ENCODE assay signal across 19 mouse cellular contexts in the genomic region with DNA sequence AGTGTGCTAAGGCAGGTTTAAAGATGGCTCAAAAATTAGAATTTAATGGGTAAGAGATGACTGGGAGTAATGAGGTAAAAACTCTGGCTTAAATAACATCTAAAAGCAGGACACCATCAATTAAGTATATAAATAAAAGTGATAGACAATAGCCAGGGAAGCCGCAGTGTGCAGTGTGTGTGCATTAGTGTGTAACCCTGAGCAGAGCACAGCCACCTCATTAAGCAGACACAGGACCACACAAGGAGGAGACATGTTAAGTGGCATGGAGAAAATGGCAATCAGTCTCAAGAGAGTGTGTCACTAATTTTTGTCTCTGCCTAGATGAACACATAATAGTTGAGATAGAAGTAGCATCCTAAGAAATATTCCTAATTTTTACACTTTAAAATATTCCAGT. TPM values are rescaled to one million over a fixed set of nuclear protein-coding genes. Genes with fewer than 3 reads are reported as not detected.
A peak's percentile ranks its signal among the peaks of the same experiment; 100 is the strongest.
DNase-seq lines count a peak whose midpoint lies in the region; ATAC-seq lines count a peak whose summit lies in the region.
"Had no signal": no experiment of that assay in that cellular context is flagged by ENCODE, and none has a peak within 500 bp of the region (broad histone marks: within the 10 kb centered on the region; RNA-seq: fewer than 3 reads in every experiment).

No protein-coding gene starts in this region.

- no peak overlapping the region for H3K27ac ChIP-seq in hindbrain, embryonic 13.5 days
- no peak overlapping the region for H3K27ac ChIP-seq in hindbrain, embryonic 10.5 days
- H3K27ac ChIP-seq in midbrain, embryonic 11.5 days (ENCODE audit: low read depth, low read length): no peak overlapping the region
- no peak overlapping the region for H3K27ac ChIP-seq in midbrain, embryonic 10.5 days (replicated peaks)
- no peak overlapping the region for H3K27ac ChIP-seq in neural tube, embryonic 15.5 days (replicated peaks)
- H3K27ac ChIP-seq in heart, embryonic 12.5 days (ENCODE audit: poor library complexity, severe bottlenecking): no peak overlapping the region
- H3K27ac ChIP-seq: embryonic facial prominence, embryonic 12.5 days; forebrain, embryonic 13.5 days; heart, embryonic 13.5 days; hindbrain, postnatal 0 days had no signal

- H3K36me3 ChIP-seq in hindbrain, embryonic 13.5 days: no peaks in the 10 kb centered on the region
- no peaks in the 10 kb centered on the region for H3K36me3 ChIP-seq in hindbrain, embryonic 10.5 days
- no peaks in the 10 kb centered on the region for H3K36me3 ChIP-seq in midbrain, embryonic 11.5 days (ENCODE audit: control insufficient read depth, insufficient read depth, low read length)
- no peaks in the 10 kb centered on the region for H3K36me3 ChIP-seq in midbrain, embryonic 10.5 days
- peaks cover 4% of the 10 kb centered on the region; the same call in 1 of the 2 replicates for H3K36me3 ChIP-seq in neural tube, embryonic 15.5 days
- no peaks in the 10 kb centered on the region for H3K36me3 ChIP-seq in heart, embryonic 12.5 days
- H3K36me3 ChIP-seq: embryonic facial prominence, embryonic 12.5 days; heart, embryonic 13.5 days had no signal

- no peak overlapping the region for H3K4me3 ChIP-seq in hindbrain, embryonic 13.5 days
- no peak overlapping the region for H3K4me3 ChIP-seq in hindbrain, embryonic 10.5 days
- H3K4me3 ChIP-seq in midbrain, embryonic 11.5 days (ENCODE audit: low read depth, low read length): no peak overlapping the region
- no peak overlapping the region for H3K4me3 ChIP-seq in midbrain, embryonic 10.5 days
- H3K4me3 ChIP-seq in neural tube, embryonic 15.5 days (replicated peaks): no peak overlapping the region
- no peak overlapping the region for H3K4me3 ChIP-seq in heart, embryonic 12.5 days
- H3K4me3 ChIP-seq: embryonic facial prominence, embryonic 12.5 days; forebrain, embryonic 13.5 days; heart, embryonic 13.5 days had no signal

- no peak overlapping the region for H3K9ac ChIP-seq in hindbrain, embryonic 13.5 days
- H3K9ac ChIP-seq in midbrain, embryonic 11.5 days (ENCODE audit: low read length): no peak overlapping the region
- no peak overlapping the region for H3K9ac ChIP-seq in neural tube, embryonic 15.5 days (replicated peaks)
- no peak overlapping the region for H3K9ac ChIP-seq in heart, embryonic 12.5 days
- H3K9ac ChIP-seq: embryonic facial prominence, embryonic 12.5 days; forebrain, embryonic 13.5 days; forebrain, postnatal 0 days; heart, embryonic 13.5 days had no signal

- 0 out of 2 replicates have a peak, but pooled peaks cover 6% of the 10 kb centered on the region for H3K4me1 ChIP-seq in hindbrain, embryonic 13.5 days (replicated peaks)
- no peaks in the 10 kb centered on the region for H3K4me1 ChIP-seq in hindbrain, embryonic 10.5 days (replicated peaks)
- H3K4me1 ChIP-seq in midbrain, embryonic 11.5 days (ENCODE audit: control insufficient read depth, insufficient read depth, low read length): no peaks in the 10 kb centered on the region
- H3K4me1 ChIP-seq in midbrain, embryonic 10.5 days: no peaks in the 10 kb centered on the region
- peaks cover 15% of the 10 kb centered on the region; the same call in 1 of the 2 replicates for H3K4me1 ChIP-seq in neural tube, embryonic 15.5 days
- peaks cover 10% of the 10 kb centered on the region for H3K4me1 ChIP-seq in heart, embryonic 12.5 days (replicated peaks)
- H3K4me1 ChIP-seq: embryonic facial prominence, embryonic 12.5 days; forebrain, embryonic 13.5 days had no signal

- DNase-seq in hindbrain, embryonic 10.5 days (ENCODE audit: low spot score): no peak
- DNase-seq in midbrain, embryonic 11.5 days (ENCODE audit: low spot score, missing footprints): peak; percentile 37
- no peak for DNase-seq in midbrain, embryonic 10.5 days (ENCODE audit: low spot score)
- peak; percentile 42 for DNase-seq in retina, postnatal 1 day
- DNase-seq: adrenal gland, adult 2 months; adrenal gland, postnatal 25 days; cerebellum, adult 18-20 months; cerebellum, adult 9-11 months; cerebellum, postnatal 36 days; forebrain, postnatal 0 days; gastrocnemius, postnatal 25 days; heart, postnatal 36 days had no signal

- H3K27me3 ChIP-seq in hindbrain, embryonic 13.5 days: no peaks in the 10 kb centered on the region
- no peaks in the 10 kb centered on the region for H3K27me3 ChIP-seq in hindbrain, embryonic 10.5 days (ENCODE audit: insufficient read depth, poor library complexity, severe bottlenecking)
- no peaks in the 10 kb centered on the region for H3K27me3 ChIP-seq in midbrain, embryonic 11.5 days (ENCODE audit: control insufficient read depth, insufficient read depth, low read length)
- H3K27me3 ChIP-seq in midbrain, embryonic 10.5 days (ENCODE audit: low read depth, poor library complexity, severe bottlenecking): no peaks in the 10 kb centered on the region
- no peaks in the 10 kb centered on the region for H3K27me3 ChIP-seq in neural tube, embryonic 15.5 days (replicated peaks)
- no peaks in the 10 kb centered on the region for H3K27me3 ChIP-seq in heart, embryonic 12.5 days (replicated peaks)
- H3K27me3 ChIP-seq: embryonic facial prominence, embryonic 12.5 days; forebrain, embryonic 13.5 days; heart, embryonic 13.5 days had no signal

- no peaks in the 10 kb centered on the region for H3K9me3 ChIP-seq in hindbrain, embryonic 13.5 days
- H3K9me3 ChIP-seq in hindbrain, embryonic 10.5 days: no peaks in the 10 kb centered on the region
- no peaks in the 10 kb centered on the region for H3K9me3 ChIP-seq in midbrain, embryonic 11.5 days (ENCODE audit: control insufficient read depth, low read length)
- H3K9me3 ChIP-seq in midbrain, embryonic 10.5 days (replicated peaks): no peaks in the 10 kb centered on the region
- no peaks in the 10 kb centered on the region for H3K9me3 ChIP-seq in neural tube, embryonic 15.5 days (replicated peaks)
- no peaks in the 10 kb centered on the region for H3K9me3 ChIP-seq in heart, embryonic 12.5 days (replicated peaks)
- H3K9me3 ChIP-seq: embryonic facial prominence, embryonic 12.5 days; forebrain, embryonic 13.5 days; heart, embryonic 13.5 days had no signal

- 48% methylated on average over 1 of the region's 1 CpGs for WGBS in hindbrain, embryonic 13.5 days
- 78% methylated on average over 1 of the region's 1 CpGs for WGBS in hindbrain, embryonic 10.5 days
- WGBS in midbrain, embryonic 11.5 days: 78% methylated on average over 1 of the region's 1 CpGs
- 87% methylated on average over 1 of the region's 1 CpGs for WGBS in midbrain, embryonic 10.5 days
- 38% methylated on average over 1 of the region's 1 CpGs for WGBS in neural tube, embryonic 15.5 days
- WGBS in heart, embryonic 12.5 days: 57% methylated on average over 1 of the region's 1 CpGs

- no peak overlapping the region for H3K4me2 ChIP-seq in hindbrain, embryonic 13.5 days
- H3K4me2 ChIP-seq in midbrain, embryonic 11.5 days: no peak overlapping the region
- no peak overlapping the region for H3K4me2 ChIP-seq in neural tube, embryonic 15.5 days
- no peak overlapping the region for H3K4me2 ChIP-seq in heart, embryonic 12.5 days
- H3K4me2 ChIP-seq: embryonic facial prominence, embryonic 12.5 days; forebrain, embryonic 13.5 days; heart, embryonic 13.5 days had no signal

- ATAC-seq in hindbrain, embryonic 13.5 days (ENCODE audit: low FRiP score): 0 out of 2 replicates have a peak, but pooled peaks have one; percentile 47
- ATAC-seq in midbrain, embryonic 11.5 days (ENCODE audit: low FRiP score): no peak
- ATAC-seq in neural tube, embryonic 15.5 days (ENCODE audit: low FRiP score): 0 out of 2 replicates have a peak, but pooled peaks have one; percentile 60
- no peak for ATAC-seq in heart, embryonic 12.5 days (ENCODE audit: insufficient number of reproducible peaks, low FRiP score)
- ATAC-seq: forebrain, embryonic 13.5 days; forebrain, postnatal 0 days; hindbrain, postnatal 0 days had no signal

RNA-seq across cellular contexts. Expression of gene Mcm9, which starts 58.3 kb away (rescaled TPM):
- 7.3 and 7.6 TPM in 2 replicates for polyA plus RNA-seq in hindbrain, embryonic 13.5 days (2015; fragmentation: Nextera tagmentation; extraction: Ambion mirVana)
- 11.5 and 12.7 TPM in 2 replicates for polyA plus RNA-seq in hindbrain, embryonic 10.5 days (2016; fragmentation: Nextera tagmentation; extraction: Ambion mirVana)
- 16.3 and 16.8 TPM in 2 replicates for polyA plus RNA-seq in midbrain, embryonic 11.5 days (2014; fragmentation: Nextera tagmentation; extraction: Ambion mirVana)
- 13.3 and 13.6 TPM in 2 replicates for polyA plus RNA-seq in midbrain, embryonic 10.5 days (2016; fragmentation: Nextera tagmentation; extraction: Ambion mirVana)
- polyA plus RNA-seq in neural tube, embryonic 15.5 days (2015; fragmentation: Nextera tagmentation; extraction: Ambion mirVana): 5.1 and 7.8 TPM in 2 replicates
- polyA plus RNA-seq in heart, embryonic 12.5 days (2016; fragmentation: Nextera tagmentation; extraction: Ambion mirVana): 11.6 and 14.1 TPM in 2 replicates

Comparison
In these comparisons a context has a peak if more than half of its experiments do, and no peak if none do; other contexts are left out.
1. DNase-seq: peak in midbrain, embryonic 11.5 days (single experiment) and retina, postnatal 1 day (single experiment); none in hindbrain, embryonic 10.5 days (single experiment) and midbrain, embryonic 10.5 days (single experiment).
2. ATAC-seq: peak in hindbrain, embryonic 13.5 days (single experiment) and neural tube, embryonic 15.5 days (single experiment); none in midbrain, embryonic 11.5 days (single experiment) and heart, embryonic 12.5 days (single experiment).